Comparison of ENCODE assay signal across 31 mouse cellular contexts in genomic region chr9:50505405-50505804, GRCm38 (mm10). TPM values are rescaled to one million over a fixed set of nuclear protein-coding genes. Genes with fewer than 3 reads are reported as not detected.
DNase-seq lines count a peak whose midpoint lies in the region; ATAC-seq and TF ChIP-seq lines count a peak whose summit lies in the region.
"Had no signal": no experiment of that assay in that cellular context is flagged by ENCODE, and none has a peak within 500 bp of the region (broad histone marks: within the 10 kb centered on the region; RNA-seq: fewer than 3 reads in every experiment).

No protein-coding gene starts in this region.

- intact Hi-C loops in heart, postnatal 10 days (cut with DNase I) = no loop called here

- peak overlapping the region; percentile 22; the same call in 1 of the 2 replicates for H3K4me2 ChIP-seq in heart, embryonic 13.5 days
- no peak overlapping the region for H3K4me2 ChIP-seq in liver, embryonic 13.5 days
- no peak overlapping the region for H3K4me2 ChIP-seq in liver, embryonic 12.5 days
- peak overlapping the region; percentile 8; the same call in 1 of the 2 replicates for H3K4me2 ChIP-seq in liver, postnatal 0 days (ENCODE audit: low read depth, low read length)
- H3K4me2 ChIP-seq: embryonic facial prominence, embryonic 15.5 days; forebrain, embryonic 15.5 days; hindbrain, embryonic 15.5 days; limb, embryonic 12.5 days; midbrain, embryonic 12.5 days had no signal

- H3K4me3 ChIP-seq in heart, embryonic 13.5 days = no peak overlapping the region
- no peak overlapping the region for H3K4me3 ChIP-seq in liver, embryonic 13.5 days (replicated peaks)
- H3K4me3 ChIP-seq in liver, embryonic 12.5 days = no peak overlapping the region
- H3K4me3 ChIP-seq in liver, postnatal 0 days (ENCODE audit: low read depth, low read length) = no peak overlapping the region
- H3K4me3 ChIP-seq: embryonic facial prominence, embryonic 15.5 days; forebrain, embryonic 15.5 days; heart, embryonic 15.5 days; hindbrain, embryonic 15.5 days; limb, embryonic 12.5 days; midbrain, embryonic 12.5 days had no signal

- H3K4me1 ChIP-seq in heart, embryonic 13.5 days = peaks cover 13% of the 10 kb centered on the region; the same call in 1 of the 2 replicates
- H3K4me1 ChIP-seq in liver, embryonic 13.5 days (replicated peaks) = peaks cover 9% of the 10 kb centered on the region
- peaks cover 21% of the 10 kb centered on the region for H3K4me1 ChIP-seq in liver, embryonic 12.5 days
- H3K4me1 ChIP-seq in liver, postnatal 0 days (ENCODE audit: insufficient read depth) = peaks cover 15% of the 10 kb centered on the region
- H3K4me1 ChIP-seq: embryonic facial prominence, embryonic 15.5 days; forebrain, embryonic 15.5 days; heart, embryonic 15.5 days; hindbrain, embryonic 15.5 days; limb, embryonic 12.5 days; midbrain, embryonic 12.5 days had no signal

- WGBS in heart, embryonic 13.5 days = 46% methylated on average over 6 of the region's 6 CpGs
- WGBS in liver, embryonic 13.5 days (ENCODE audit: insufficient replicate concordance) = 42% methylated on average over 6 of the region's 6 CpGs
- WGBS in liver, embryonic 12.5 days (ENCODE audit: insufficient replicate concordance) = 44% methylated on average over 6 of the region's 6 CpGs
- WGBS in liver, postnatal 0 days (ENCODE audit: insufficient replicate concordance) = 52% methylated on average over 6 of the region's 6 CpGs

- H3K27ac ChIP-seq in heart, embryonic 13.5 days (replicated peaks) = no peak overlapping the region
- H3K27ac ChIP-seq in liver, embryonic 13.5 days = no peak overlapping the region
- no peak overlapping the region for H3K27ac ChIP-seq in liver, embryonic 12.5 days
- peak overlapping the region; percentile 46 for H3K27ac ChIP-seq in liver, postnatal 0 days (ENCODE audit: low read depth)
- H3K27ac ChIP-seq: embryonic facial prominence, embryonic 15.5 days; forebrain, embryonic 15.5 days; heart, embryonic 15.5 days; hindbrain, embryonic 15.5 days; limb, embryonic 12.5 days; midbrain, embryonic 12.5 days had no signal

- no peak for TF ChIP-seq CTCF in liver, postnatal 0 days (IDR thresholded peaks at IDR 0.05; ENCODE audit: low read depth)

- no peak for ATAC-seq in heart, embryonic 13.5 days (ENCODE audit: extremely low read depth, insufficient number of reproducible peaks, low FRiP score, low TSS enrichment)
- 0 out of 2 replicates have a peak, but pooled peaks have one; percentile 40 for ATAC-seq in liver, embryonic 13.5 days (ENCODE audit: low read depth)
- ATAC-seq in liver, embryonic 12.5 days = no peak
- ATAC-seq in liver, postnatal 0 days = peak; percentile 40; the same call in 1 of the 2 replicates
- ATAC-seq: activated CD4-positive, CD25-positive, alpha-beta regulatory T cell, adult 4 months; forebrain, embryonic 15.5 days had no signal

- no peaks in the 10 kb centered on the region for H3K9me3 ChIP-seq in heart, embryonic 13.5 days
- H3K9me3 ChIP-seq in liver, embryonic 13.5 days (replicated peaks) = no peaks in the 10 kb centered on the region
- no peaks in the 10 kb centered on the region for H3K9me3 ChIP-seq in liver, embryonic 12.5 days (replicated peaks)
- H3K9me3 ChIP-seq in liver, postnatal 0 days (ENCODE audit: low read length) = no peaks in the 10 kb centered on the region
- H3K9me3 ChIP-seq: embryonic facial prominence, embryonic 15.5 days; forebrain, embryonic 15.5 days; heart, embryonic 15.5 days; hindbrain, embryonic 15.5 days; limb, embryonic 12.5 days; midbrain, embryonic 12.5 days had no signal

- H3K36me3 ChIP-seq in heart, embryonic 13.5 days = no peaks in the 10 kb centered on the region
- no peaks in the 10 kb centered on the region for H3K36me3 ChIP-seq in liver, embryonic 13.5 days
- no peaks in the 10 kb centered on the region for H3K36me3 ChIP-seq in liver, embryonic 12.5 days
- H3K36me3 ChIP-seq in liver, postnatal 0 days (replicated peaks; ENCODE audit: insufficient read depth, low read length) = no peaks in the 10 kb centered on the region
- H3K36me3 ChIP-seq: embryonic facial prominence, embryonic 15.5 days; forebrain, embryonic 15.5 days; heart, embryonic 15.5 days; hindbrain, embryonic 15.5 days; limb, embryonic 12.5 days; midbrain, embryonic 12.5 days had no signal

- H3K9ac ChIP-seq in heart, embryonic 13.5 days = peak overlapping the region; percentile 50; the same call in 1 of the 2 replicates
- H3K9ac ChIP-seq in liver, embryonic 13.5 days = no peak overlapping the region
- no peak overlapping the region for H3K9ac ChIP-seq in liver, embryonic 12.5 days
- no peak overlapping the region for H3K9ac ChIP-seq in liver, postnatal 0 days (replicated peaks)
- H3K9ac ChIP-seq: embryonic facial prominence, embryonic 15.5 days; forebrain, embryonic 15.5 days; heart, embryonic 15.5 days; hindbrain, embryonic 15.5 days; limb, embryonic 12.5 days; midbrain, embryonic 12.5 days had no signal

- TF ChIP-seq EP300 in liver, postnatal 0 days (IDR thresholded peaks at IDR 0.05; ENCODE audit: low read depth) = no peak

- DNase-seq in heart, postnatal 10 days = no peak
- no peak for DNase-seq in liver, embryonic 13.5 days
- no peak for DNase-seq in liver, postnatal 0 days
- peak; percentile 70 for DNase-seq in yolk sac, embryonic 10.5 days (ENCODE audit: low spot score)
- DNase-seq in thymus, adult 18-20 months = no peak
- DNase-seq: adrenal gland, postnatal 10 days; cerebellum, adult 2 months; cerebellum, postnatal 25 days; gastrocnemius, postnatal 10 days; kidney, adult 18-20 months; kidney, postnatal 25 days; layer of hippocampus, postnatal 36 days; lung, adult 18-20 months; lung, postnatal 10 days; thymus, postnatal 36 days had no signal

- no peaks in the 10 kb centered on the region for H3K27me3 ChIP-seq in heart, embryonic 13.5 days (replicated peaks)
- no peaks in the 10 kb centered on the region for H3K27me3 ChIP-seq in liver, embryonic 13.5 days
- H3K27me3 ChIP-seq in liver, embryonic 12.5 days (replicated peaks) = no peaks in the 10 kb centered on the region
- H3K27me3 ChIP-seq in liver, postnatal 0 days (ENCODE audit: insufficient read depth, low read length) = no peaks in the 10 kb centered on the region
- H3K27me3 ChIP-seq: embryonic facial prominence, embryonic 15.5 days; forebrain, embryonic 15.5 days; heart, embryonic 15.5 days; hindbrain, embryonic 15.5 days; limb, embryonic 12.5 days; midbrain, embryonic 12.5 days had no signal

RNA-seq across cellular contexts. Expression of gene Plet1, which starts 11.1 kb away (rescaled TPM):
- 0.14 and 0.19 TPM in 2 replicates for polyA plus RNA-seq in heart, embryonic 13.5 days (2015; fragmentation: Nextera tagmentation; extraction: Ambion mirVana)
- 1 to 10 TPM; 1.2 to 2.6 TPM for total RNA-seq in heart, postnatal 10 days (2021)
- 0.07 and 0.36 TPM in 2 replicates for polyA plus RNA-seq in liver, embryonic 13.5 days (2015; fragmentation: Nextera tagmentation; extraction: Ambion mirVana)
- polyA plus RNA-seq in liver, embryonic 12.5 days (2016; fragmentation: Nextera tagmentation; extraction: Ambion mirVana) = 0.15 and 0.23 TPM in 2 replicates
- 0.71 and 1.0 TPM in 2 replicates for polyA plus RNA-seq in liver, postnatal 0 days (2015; fragmentation: Nextera tagmentation; extraction: Ambion mirVana)
- total RNA-seq: gastrocnemius, postnatal 10 days; hematopoietic stem cell, adult 5-6 weeks; layer of hippocampus, postnatal 36 days; left cerebral cortex, postnatal 10 days; monocyte, adult 5-6 weeks had no signal
- polyA plus RNA-seq: forebrain, embryonic 15.5 days had no signal

RNA-seq across cellular contexts. Expression of gene Pts, which starts 23.1 kb away (rescaled TPM):
- 76.0 and 79.3 TPM in 2 replicates for polyA plus RNA-seq in heart, embryonic 13.5 days (2015; fragmentation: Nextera tagmentation; extraction: Ambion mirVana)
- 10 to 100 TPM; 31.7 to 36.8 TPM for total RNA-seq in heart, postnatal 10 days (2021)
- polyA plus RNA-seq in liver, embryonic 13.5 days (2015; fragmentation: Nextera tagmentation; extraction: Ambion mirVana) = 41.6 and 43.4 TPM in 2 replicates
- polyA plus RNA-seq in liver, embryonic 12.5 days (2016; fragmentation: Nextera tagmentation; extraction: Ambion mirVana) = 46.8 and 47.6 TPM in 2 replicates
- polyA plus RNA-seq in liver, postnatal 0 days (2015; fragmentation: Nextera tagmentation; extraction: Ambion mirVana) = 44.6 and 48.9 TPM in 2 replicates

RNA-seq across cellular contexts. Expression of gene Il18, which starts 49.2 kb away (rescaled TPM):
- polyA plus RNA-seq in heart, embryonic 13.5 days (2015; fragmentation: Nextera tagmentation; extraction: Ambion mirVana) = 5.5 and 7.1 TPM in 2 replicates
- total RNA-seq in heart, postnatal 10 days (2021) = 1 to 10 TPM; 1.3 to 2.5 TPM
- 5.7 and 5.9 TPM in 2 replicates for polyA plus RNA-seq in liver, embryonic 13.5 days (2015; fragmentation: Nextera tagmentation; extraction: Ambion mirVana)
- 2.3 and 3.1 TPM in 2 replicates for polyA plus RNA-seq in liver, embryonic 12.5 days (2016; fragmentation: Nextera tagmentation; extraction: Ambion mirVana)
- polyA plus RNA-seq in liver, postnatal 0 days (2015; fragmentation: Nextera tagmentation; extraction: Ambion mirVana) = 19.1 and 19.8 TPM in 2 replicates
- total RNA-seq: MEL had no signal

RNA-seq across cellular contexts. Expression of gene Bco2, which starts 49.6 kb away (rescaled TPM):
- polyA plus RNA-seq in heart, embryonic 13.5 days (2015; fragmentation: Nextera tagmentation; extraction: Ambion mirVana) = 0.20 TPM in 1 of 2 replicates, not detected in the other
- total RNA-seq in heart, postnatal 10 days (2021) = under 1 TPM; 0.19 to 0.20 TPM
- 0.24 and 0.37 TPM in 2 replicates for polyA plus RNA-seq in liver, embryonic 13.5 days (2015; fragmentation: Nextera tagmentation; extraction: Ambion mirVana)
- polyA plus RNA-seq in liver, embryonic 12.5 days (2016; fragmentation: Nextera tagmentation; extraction: Ambion mirVana) = 0.18 TPM in 2 replicates
- polyA plus RNA-seq in liver, postnatal 0 days (2015; fragmentation: Nextera tagmentation; extraction: Ambion mirVana) = 1.1 and 1.6 TPM in 2 replicates
- total RNA-seq: MEL had no signal

RNA-seq across cellular contexts. Expression of gene Tex12, which starts 55.7 kb away (rescaled TPM):
- polyA plus RNA-seq in heart, embryonic 13.5 days (2015; fragmentation: Nextera tagmentation; extraction: Ambion mirVana) = not detected in 2 replicates
- not detected for total RNA-seq in heart, postnatal 10 days (2021)
- not detected in 2 replicates for polyA plus RNA-seq in liver, embryonic 13.5 days (2015; fragmentation: Nextera tagmentation; extraction: Ambion mirVana)
- not detected in 2 replicates for polyA plus RNA-seq in liver, embryonic 12.5 days (2016; fragmentation: Nextera tagmentation; extraction: Ambion mirVana)
- not detected in 2 replicates for polyA plus RNA-seq in liver, postnatal 0 days (2015; fragmentation: Nextera tagmentation; extraction: Ambion mirVana)
- total RNA-seq: adrenal gland, postnatal 10 days; gastrocnemius, postnatal 10 days; hematopoietic stem cell, adult 5-6 weeks; layer of hippocampus, adult 8-10 months; layer of hippocampus, postnatal 36 days; left cerebral cortex, postnatal 10 days; MEL; monocyte, adult 5-6 weeks; neutrophil, adult 5-6 weeks had no signal
- polyA plus RNA-seq: activated CD4-positive, CD25-positive, alpha-beta regulatory T cell, adult 4 months; C2C12; cerebellum, adult 2 months; embryonic facial prominence, embryonic 15.5 days; heart, embryonic 15.5 days; limb, embryonic 12.5 days had no signal

Comparison
In these comparisons a context has a peak if more than half of its experiments do, and no peak if none do; other contexts are left out.
1. ATAC-seq: peak in liver, embryonic 13.5 days (single experiment) and liver, postnatal 0 days (single experiment); none in heart, embryonic 13.5 days (single experiment) and liver, embryonic 12.5 days (single experiment).
2. H3K4me2 ChIP-seq: peak in heart, embryonic 13.5 days (single experiment) and liver, postnatal 0 days (single experiment); none in liver, embryonic 13.5 days (single experiment) and liver, embryonic 12.5 days (single experiment).